Mouse (Mus musculus) bone marrow macrophage, adult 2 months (primary cell): Measurements from ENCODE around the gene Hectd3.

Experiments used
- CTCF ChIP-seq: IDR thresholded peaks from 2 replicates; pipeline ENCODE4 v1.5.1; 2012; ENCODE audit warnings: low read depth, mild to moderate bottlenecking, low read length, moderate library complexity
- POLR2A ChIP-seq: IDR thresholded peaks from 2 replicates; pipeline ENCODE4 v1.6.1; 2012; ENCODE audit warnings: mild to moderate bottlenecking, low read depth, low read length, borderline replicate concordance

DNA sequence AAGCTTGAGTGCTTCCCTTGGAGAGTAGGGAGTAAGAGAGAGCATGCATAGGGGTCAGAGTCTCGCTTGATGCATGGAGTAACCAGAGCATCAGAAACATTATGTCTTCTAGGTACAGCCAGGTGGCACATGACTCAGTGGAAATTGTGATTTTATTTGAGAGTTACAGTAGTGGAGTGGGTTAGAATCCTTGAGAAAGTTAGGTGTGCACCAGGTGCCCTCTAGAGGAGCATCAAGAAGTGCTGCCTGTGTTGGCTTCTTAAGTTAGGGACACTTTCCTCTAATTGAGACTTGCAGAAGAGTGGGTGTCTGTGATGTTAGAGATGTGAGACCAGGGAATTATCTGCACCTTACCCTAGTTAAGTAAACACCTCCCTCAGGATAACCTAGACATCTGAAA, 36.0 kb downstream of the Hectd3 start:
- no peak for TF ChIP-seq CTCF
- TF ChIP-seq POLR2A: no peak
